Mouse (Mus musculus) embryonic fibroblast, embryonic 13.5 days (primary cell): Measurements from ENCODE around the gene Dspp.

Experiments used
- CTCF ChIP-seq: IDR thresholded peaks from 2 replicates; pipeline ENCODE4 v1.5.1; 2011; ENCODE audit warnings: mild to moderate bottlenecking, control low read depth, low read length, moderate library complexity, borderline replicate concordance; ENCODE audit not compliant: insufficient read depth
- POLR2A ChIP-seq: IDR thresholded peaks from 2 replicates; pipeline ENCODE4 v1.6.1; 2011; ENCODE audit warnings: low read depth, mild to moderate bottlenecking, control low read depth, low read length, moderate library complexity

- TF ChIP-seq POLR2A (no peak), CTCF (no peak)
Measured at GRCm38 (mm10) chr5:104130891-104131290, 39.6 kb upstream of the Dspp start.
